Mouse (Mus musculus) heart, embryonic 11.5 days (tissue): ENCODE data around the gene Wdr86. TPM values are rescaled to one million over a fixed set of nuclear protein-coding genes. Genes with fewer than 3 reads are reported as not detected.
"Not testable (repeated sequence)": the region's sequence is repeated elsewhere in the genome, so short reads cannot be mapped to it uniquely, and the experiment has no call there.

Experiments
- ATAC-seq: fragments of 200-750 bp; cut with Nextera tagmentation; replicated peaks from 2 replicates; pipeline ENCODE4 v1.8.0; 2017; ENCODE audit warnings: moderate library complexity; ENCODE audit not compliant: insufficient number of reproducible peaks, low FRiP score, low TSS enrichment
- H3K27ac ChIP-seq: fragments of 300-500 bp; sonication (generic); 2 replicates; pipeline ENCODE4 v1.5.1; 2014; ENCODE audit warnings: mild to moderate bottlenecking, low read depth, low read length
- H3K27me3 ChIP-seq: fragments of 300-500 bp; sonication (generic); 2 replicates; pipeline ENCODE4 v1.6.1; 2014; ENCODE audit warnings: mild to moderate bottlenecking, low read length, mixed read lengths; ENCODE audit not compliant: control insufficient read depth, insufficient read depth
- H3K36me3 ChIP-seq: fragments of 300-500 bp; sonication (generic); 2 replicates; pipeline ENCODE4 v1.6.1; 2014; ENCODE audit warnings: mild to moderate bottlenecking, low read length, moderate library complexity, mixed read lengths; ENCODE audit not compliant: control insufficient read depth, insufficient read depth
- H3K4me1 ChIP-seq: fragments of 300-500 bp; sonication (generic); 2 replicates; pipeline ENCODE4 v1.6.1; 2014; ENCODE audit warnings: low read length; ENCODE audit not compliant: control insufficient read depth, insufficient read depth
- H3K4me2 ChIP-seq: fragments of 300-500 bp; sonication (generic); 2 replicates; pipeline ENCODE4 v1.6.1; 2014; ENCODE audit warnings: mild to moderate bottlenecking, moderate library complexity
- H3K4me3 ChIP-seq: fragments of 300-500 bp; sonication (generic); 2 replicates; pipeline ENCODE4 v1.5.1; 2014; ENCODE audit warnings: low read depth, low read length
- H3K9ac ChIP-seq: fragments of 300-500 bp; sonication (generic); 2 replicates; pipeline ENCODE4 v1.6.1; 2014; ENCODE audit warnings: mild to moderate bottlenecking, low read depth, low read length, moderate library complexity
- H3K9me3 ChIP-seq: fragments of 300-500 bp; sonication (generic); replicated peaks from 2 replicates; pipeline ENCODE4 v1.6.1; 2016; ENCODE audit warnings: low read length; ENCODE audit not compliant: control insufficient read depth
- WGBS: fragments of 180-500 bp; shearing (Covaris S2); extraction: QIAGEN DNeasy Blood & Tissue Kit; methylation state at CpG from one replicate; pipeline ENCODE4 v1.1.7; 2014; ENCODE audit not compliant: insufficient replicate concordance; 5-methylcytosine and 5-hydroxymethylcytosine counted together
- polyA plus RNA-seq: library from polyadenylated mRNA; unstranded; fragments of >200 nt; fragmentation: Nextera tagmentation; extraction: Ambion mirVana; gene quantifications from 2 replicates; pipeline ENCODE4 v1.2.1, GENCODE M21; 2014

Gene Wdr86
- 11.5 and 13.6 TPM in 2 replicates for polyA plus RNA-seq

GRCm38 (mm10) chr5:24730488-24730871 lies at the start of gene Wdr86:
Gene Wdr86, minus strand, starts transcription at chr5:24730727.
- Histone ChIP-seq H3K4me3 (peak within 1 kb of the TSS; percentile 51), H3K4me1 (peaks cover 24% of the 10 kb centered on the region), H3K9me3 (no peaks in the 10 kb centered on the region), H3K9ac (peak within 1 kb of the TSS; percentile 75), H3K27ac (peak within 1 kb of the TSS; percentile 59; the same call in 1 of the 2 replicates), H3K36me3 (no peaks in the 10 kb centered on the region), H3K27me3 (peaks cover 7% of the 10 kb centered on the region; the same call in 1 of the 2 replicates), H3K4me2 (peak within 1 kb of the TSS; percentile 87)
- 0% methylated on average over 23 of the region's 23 CpGs for WGBS
- ATAC-seq, result peak; percentile 66

- Histone ChIP-seq H3K4me1 (peaks cover 12% of the 10 kb centered on the region; the same call in 1 of the 2 replicates), H3K9ac (no peak overlapping the region), H3K4me2 (no peak overlapping the region), H3K36me3 (no peaks in the 10 kb centered on the region), H3K27ac (no peak overlapping the region), H3K9me3 (no peaks in the 10 kb centered on the region), H3K4me3 (no peak overlapping the region), H3K27me3 (no peaks in the 10 kb centered on the region)
- no peak; the same call in 1 of the 2 replicates for ATAC-seq
- WGBS, result 37% methylated on average over 15 of the region's 15 CpGs
Observed at GRCm38 (mm10) chr5:24779881-24780512, 49.5 kb upstream of the Wdr86 start.

GRCm38 (mm10) chr5:24779321-24779720 lies 48.8 kb upstream of the Wdr86 start:
- H3K9me3 ChIP-seq, result no peaks in the 10 kb centered on the region
- no peak overlapping the region for H3K4me3 ChIP-seq
- no peaks in the 10 kb centered on the region for H3K36me3 ChIP-seq
- no peaks in the 10 kb centered on the region for H3K27me3 ChIP-seq
- no peak overlapping the region for H3K9ac ChIP-seq
- H3K27ac ChIP-seq, result no peak overlapping the region
- no peak overlapping the region for H3K4me2 ChIP-seq
- peaks cover 12% of the 10 kb centered on the region; the same call in 1 of the 2 replicates for H3K4me1 ChIP-seq
- ATAC-seq, result no peak

- ATAC-seq, result no peak
- no peaks in the 10 kb centered on the region for H3K27me3 ChIP-seq
- WGBS, result 41% methylated on average over 13 of the region's 13 CpGs
- no peak overlapping the region for H3K4me3 ChIP-seq
- peaks cover 12% of the 10 kb centered on the region; the same call in 1 of the 2 replicates for H3K4me1 ChIP-seq
- no peaks in the 10 kb centered on the region for H3K36me3 ChIP-seq
- no peaks in the 10 kb centered on the region for H3K9me3 ChIP-seq
- no peak overlapping the region for H3K27ac ChIP-seq
- H3K4me2 ChIP-seq, result peak overlapping the region; percentile 43
- H3K9ac ChIP-seq, result peak overlapping the region; percentile 31; the same call in 1 of the 2 replicates
Observed at GRCm38 (mm10) chr5:24778843-24779140, 48.3 kb upstream of the Wdr86 start.

GRCm38 (mm10) chr5:24778082-24778842 lies 47.7 kb upstream of the Wdr86 start:
- H3K9ac ChIP-seq, result peak overlapping the region; percentile 31; the same call in 1 of the 2 replicates
- no peak for ATAC-seq
- WGBS, result 20% methylated on average over 17 of the region's 17 CpGs

GRCm38 (mm10) chr5:24776681-24777080 lies 46.2 kb upstream of the Wdr86 start:
- Histone ChIP-seq H3K9me3 (no peaks in the 10 kb centered on the region), H3K27ac (no peak overlapping the region), H3K4me3 (no peak overlapping the region), H3K4me1 (peaks cover 12% of the 10 kb centered on the region; the same call in 1 of the 2 replicates), H3K36me3 (no peaks in the 10 kb centered on the region), H3K27me3 (no peaks in the 10 kb centered on the region), H3K9ac (no peak overlapping the region), H3K4me2 (no peak overlapping the region)
- WGBS, result 64% methylated on average over 4 of the region's 4 CpGs
- no peak for ATAC-seq

More at GRCm38 (mm10) chr5:24778082-24778842, 47.7 kb upstream of the Wdr86 start:
- Histone ChIP-seq H3K27me3 (no peaks in the 10 kb centered on the region), H3K9me3 (no peaks in the 10 kb centered on the region), H3K4me3 (no peak overlapping the region), H3K4me2 (peak overlapping the region; percentile 43), H3K36me3 (no peaks in the 10 kb centered on the region), H3K4me1 (peaks cover 12% of the 10 kb centered on the region; the same call in 1 of the 2 replicates), H3K27ac (no peak overlapping the region)

- 94% methylated on average over 16 of the region's 16 CpGs for WGBS
- H3K4me2 ChIP-seq, ATAC-seq: not testable (repeated sequence)
Observed at GRCm38 (mm10) chr5:24774549-24774948, 44.0 kb upstream of the Wdr86 start.

GRCm38 (mm10) chr5:24757816-24758215 lies 27.3 kb upstream of the Wdr86 start, which contains the start of gene Crygn:
Gene Crygn, minus strand, starts transcription at chr5:24758008.
- no peaks in the 10 kb centered on the region for H3K36me3 ChIP-seq
- H3K4me3 ChIP-seq, result no peak within 1 kb of the TSS
- H3K4me2 ChIP-seq, result no peak within 1 kb of the TSS
- ATAC-seq, result no peak
- H3K4me1 ChIP-seq, result peaks cover 12% of the 10 kb centered on the region
- H3K9me3 ChIP-seq, result no peaks in the 10 kb centered on the region
- H3K9ac ChIP-seq, result no peak within 1 kb of the TSS
- 35% methylated on average over 18 of the region's 18 CpGs for WGBS
- H3K27me3 ChIP-seq, result no peaks in the 10 kb centered on the region
- H3K27ac ChIP-seq, result no peak within 1 kb of the TSS

More at GRCm38 (mm10) chr5:24774549-24774948, 44.0 kb upstream of the Wdr86 start:
- H3K9ac ChIP-seq, H3K4me1 ChIP-seq, H3K36me3 ChIP-seq, H3K9me3 ChIP-seq, H3K27ac ChIP-seq, H3K4me3 ChIP-seq, H3K27me3 ChIP-seq: not testable (repeated sequence)
